Mouse (Mus musculus) naive thymus-derived CD4-positive, alpha-beta T cell, adult 2 months (primary cell): ENCODE measurements around the gene Gpatch8.
A peak's percentile ranks its signal among the peaks of the same experiment; 100 is the strongest.
"Not testable (repeated sequence)": the region's sequence is repeated elsewhere in the genome, so short reads cannot be mapped to it uniquely, and the experiment has no call there.

Experiments
- DNase-seq: peaks from one replicate; pipeline ENCODE4 v3.0.0-alpha.2; 2011; ENCODE audit warnings: low read depth

Gpatch8 gene

GRCm38 (mm10) chr11:102572866-102573663 lies 16.9 kb upstream of the Gpatch8 start:
- peak; percentile 85 for DNase-seq

- no peak for DNase-seq
Observed at GRCm38 (mm10) chr11:102568756-102569377, 12.7 kb upstream of the Gpatch8 start.

DNA sequence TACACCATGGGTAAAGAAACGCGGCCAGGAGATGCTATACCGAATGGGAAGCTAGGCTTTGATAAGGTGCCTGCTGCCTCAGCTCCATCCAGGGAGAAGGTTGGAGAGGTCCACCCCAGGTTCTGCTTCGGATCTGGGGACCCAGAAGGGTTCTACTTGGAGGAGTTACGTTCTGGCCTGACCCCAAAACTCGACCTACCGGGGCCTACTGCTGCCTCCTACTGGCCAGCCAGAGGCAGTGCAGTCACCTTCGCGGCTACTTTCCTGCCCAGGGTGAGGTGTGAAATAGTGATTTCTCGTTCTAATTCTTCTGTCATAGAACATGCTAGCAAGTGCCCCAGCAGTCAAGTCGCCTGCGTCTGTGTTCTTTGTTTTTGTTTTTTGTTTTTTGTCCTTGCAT lies 12.0 kb upstream of the Gpatch8 start:
- no peak for DNase-seq

DNA sequence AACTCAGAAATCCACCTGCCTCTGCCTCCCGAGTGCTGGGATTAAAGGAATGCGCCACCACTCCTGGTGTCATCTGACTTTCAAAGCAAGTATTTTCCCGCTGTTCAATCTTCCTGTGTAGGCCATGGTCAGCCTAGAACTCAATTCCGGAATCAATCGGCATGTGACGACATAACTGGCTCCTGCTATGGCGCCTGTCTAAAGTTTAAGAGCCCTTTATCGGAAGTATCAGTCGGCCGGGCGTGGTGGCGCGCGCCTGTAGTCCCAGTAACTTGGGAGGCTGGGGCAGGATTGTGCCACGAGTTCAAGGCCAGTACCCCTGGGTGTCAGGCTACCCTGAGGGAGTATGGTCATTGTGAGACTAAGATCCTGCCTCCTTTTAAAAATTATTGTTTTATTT lies 11.5 kb upstream of the Gpatch8 start:
- DNase-seq, result no peak

DNA sequence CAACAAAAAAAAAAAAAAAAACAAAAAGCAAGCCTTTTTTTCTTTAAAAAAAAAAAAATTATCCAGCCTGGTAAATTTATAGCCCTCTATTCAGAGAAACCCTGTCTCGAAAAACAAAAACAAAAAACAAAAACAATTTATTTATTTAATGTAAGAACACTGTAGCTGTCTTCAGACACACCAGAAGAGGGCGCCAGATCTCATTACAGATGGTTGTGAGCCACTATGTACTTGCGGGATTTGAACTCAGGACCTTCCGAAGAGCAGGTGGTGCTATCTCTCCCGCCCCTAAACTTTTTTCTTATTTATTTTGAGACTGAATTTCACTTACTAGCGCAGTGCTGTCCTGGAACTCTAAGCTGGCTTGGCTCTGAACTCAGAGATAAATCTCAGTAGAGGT lies 11.0 kb upstream of the Gpatch8 start:
- DNase-seq, result no peak

- no peak for DNase-seq
Observed at GRCm38 (mm10) chr11:102566290-102566689, 10.1 kb upstream of the Gpatch8 start.

- DNase-seq, result no peak
Observed at GRCm38 (mm10) chr11:102565741-102566140, 9.5 kb upstream of the Gpatch8 start.

GRCm38 (mm10) chr11:102564952-102565671 lies 8.9 kb upstream of the Gpatch8 start:
- DNase-seq, result not testable (repeated sequence)

DNA sequence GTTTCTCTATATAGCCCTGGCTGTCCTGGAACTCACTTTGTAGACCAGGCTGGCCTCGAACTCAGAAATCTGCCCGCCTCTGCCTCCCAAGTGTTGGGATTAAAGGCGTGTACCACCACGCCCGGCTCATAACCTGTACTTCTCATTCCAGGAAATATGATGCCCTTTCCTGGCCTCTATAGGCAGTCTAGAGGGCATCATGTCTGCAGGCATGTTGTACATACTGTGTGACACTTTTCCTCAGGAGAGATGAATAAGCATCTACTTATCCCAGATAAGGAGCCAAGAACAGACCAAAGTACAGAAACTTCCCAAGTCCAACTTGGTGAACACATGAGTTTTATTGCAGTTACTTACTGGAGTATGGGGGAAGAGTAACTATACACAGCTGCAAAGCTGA lies 2.5 kb upstream of the Gpatch8 start:
- no peak for DNase-seq

DNA sequence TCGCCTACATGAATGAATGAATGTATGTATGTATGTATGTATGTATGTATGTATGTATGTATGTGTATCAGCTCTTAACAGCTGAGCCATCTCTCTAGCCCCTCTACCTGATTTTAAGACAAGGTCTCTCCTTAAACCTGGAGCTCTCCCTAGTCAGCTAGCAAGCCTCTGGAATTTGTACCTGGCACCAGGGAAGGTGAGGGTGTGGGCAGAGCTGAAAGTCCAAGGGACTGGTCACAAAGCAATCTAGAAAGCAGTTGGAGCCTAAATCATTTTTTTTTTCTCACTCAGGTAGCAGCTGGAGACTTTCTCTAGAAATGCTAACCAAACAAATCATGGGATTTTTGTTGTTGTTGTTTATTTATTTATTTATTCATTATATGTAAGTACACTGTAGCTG lies 1.2 kb upstream of the Gpatch8 start:
- DNase-seq, result no peak

GRCm38 (mm10) chr11:102556716-102557074 lies 503 bp upstream of the Gpatch8 start:
- no peak for DNase-seq

DNA sequence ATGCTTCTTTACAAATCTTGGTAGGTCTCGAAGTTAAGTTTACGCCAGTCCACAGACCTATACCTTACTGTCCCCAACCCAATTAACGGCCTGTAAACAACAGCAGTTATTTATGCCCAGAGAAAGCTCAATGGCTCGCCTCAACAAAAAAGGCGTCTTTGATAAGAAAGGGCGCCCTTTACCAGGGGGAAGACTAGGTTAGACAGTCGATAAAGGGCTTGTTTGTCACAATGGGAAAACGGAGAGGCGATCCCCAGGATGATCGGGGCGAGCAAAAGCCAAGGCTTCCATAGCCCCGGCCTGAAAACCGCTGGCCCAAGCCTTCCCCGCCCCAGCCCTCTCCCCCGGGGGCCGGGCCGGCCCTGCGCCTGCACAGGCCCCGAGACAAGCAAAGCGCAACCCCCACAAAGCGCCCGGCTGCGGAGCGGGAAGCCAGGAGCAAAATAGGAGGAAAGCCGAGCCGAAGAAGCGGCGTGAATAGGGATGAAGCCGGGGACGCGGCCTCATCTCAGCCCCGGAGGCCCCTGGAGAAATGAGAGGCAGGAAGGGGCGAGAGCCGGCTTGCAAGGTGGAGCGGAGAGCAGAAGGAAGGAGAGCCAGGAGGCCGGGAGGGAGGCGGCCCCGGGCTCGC lies 677 bp downstream of the Gpatch8 start:
- DNase-seq, result no peak

GRCm38 (mm10) chr11:102552051-102552450 lies 4.1 kb downstream of the Gpatch8 start:
- peak; percentile 24 for DNase-seq

DNA sequence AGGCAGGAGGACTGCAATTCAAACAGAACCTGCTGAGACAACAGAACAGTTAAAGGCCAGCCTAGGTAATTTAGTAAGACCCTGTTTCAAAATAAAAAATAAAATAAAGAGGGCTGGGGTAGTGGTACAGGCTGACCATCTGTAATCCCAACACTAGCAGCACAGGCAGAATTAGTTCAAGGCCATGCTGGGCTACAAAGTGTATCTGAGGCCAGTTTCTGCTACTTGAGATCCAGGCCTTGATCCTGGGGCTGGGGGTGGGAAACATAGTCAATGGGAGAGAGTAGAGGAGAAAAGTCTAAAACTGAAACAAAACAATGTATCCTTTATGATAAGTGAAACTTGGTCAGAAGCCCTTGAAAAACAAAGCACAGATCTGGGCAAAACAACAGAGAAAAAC lies 5.0 kb downstream of the Gpatch8 start:
- no peak for DNase-seq

GRCm38 (mm10) chr11:102541471-102541870 lies 14.7 kb downstream of the Gpatch8 start:
- no peak for DNase-seq

DNA sequence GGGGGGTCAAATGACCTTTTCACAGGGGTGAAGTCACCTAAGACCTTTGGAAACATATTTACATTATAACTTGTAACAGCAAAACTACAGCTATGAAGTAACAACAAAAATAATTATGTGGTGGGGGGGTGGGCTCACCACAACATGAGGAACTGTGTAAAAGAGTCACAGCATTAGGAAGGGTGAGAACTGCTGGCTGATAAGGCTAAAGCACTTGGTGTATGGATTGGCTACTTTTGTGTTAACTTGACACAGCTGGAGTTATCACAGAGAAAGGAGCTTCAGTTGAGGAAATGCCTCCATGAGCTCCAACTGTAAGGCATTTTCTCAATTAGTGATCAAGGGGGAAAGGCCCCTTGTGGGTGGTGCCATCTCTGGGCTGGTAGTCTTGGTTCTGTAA lies 15.9 kb downstream of the Gpatch8 start:
- DNase-seq, result not testable (repeated sequence)

GRCm38 (mm10) chr11:102539690-102540089 lies 16.5 kb downstream of the Gpatch8 start:
- DNase-seq, result no peak

GRCm38 (mm10) chr11:102536210-102536609 lies 20.0 kb downstream of the Gpatch8 start:
- DNase-seq, result no peak

DNA sequence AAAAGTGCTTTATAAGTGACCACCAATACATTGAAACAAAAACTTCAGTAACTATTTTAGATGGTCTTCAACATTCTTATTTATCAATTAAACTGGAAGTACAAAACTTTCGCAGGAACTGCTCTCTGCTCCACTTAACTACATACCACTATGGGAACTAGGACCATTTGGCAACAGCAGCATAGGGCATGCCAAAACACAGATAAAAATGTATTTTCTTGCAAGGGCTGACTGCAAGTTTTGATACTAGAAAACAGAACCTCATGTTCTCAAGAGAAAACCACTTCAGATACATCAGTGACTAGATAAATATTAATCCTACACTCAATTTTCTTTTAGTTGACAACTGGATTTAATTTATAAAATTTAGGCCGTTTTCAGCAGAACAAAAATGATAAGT lies 22.1 kb downstream of the Gpatch8 start:
- no peak for DNase-seq

DNA sequence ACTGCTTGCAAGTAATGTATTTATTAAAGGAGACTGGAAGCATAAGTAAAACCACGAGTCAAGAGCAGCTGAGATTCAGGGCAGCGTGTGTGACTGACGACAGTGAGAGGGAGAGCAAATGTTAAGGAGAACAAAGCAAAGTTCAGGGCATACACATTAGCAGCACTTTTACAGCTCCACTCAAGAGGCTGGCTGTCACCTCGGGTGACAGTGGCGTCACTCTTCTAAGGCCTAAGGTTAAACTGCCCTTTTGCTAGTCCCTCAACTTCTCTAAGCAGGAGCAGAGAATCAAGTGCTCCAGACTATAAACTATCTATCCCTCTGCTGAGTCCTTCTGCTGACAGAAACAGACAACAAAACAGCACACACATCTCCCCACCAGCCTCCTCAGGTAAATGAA lies 24.8 kb downstream of the Gpatch8 start:
- DNase-seq, result no peak

DNA sequence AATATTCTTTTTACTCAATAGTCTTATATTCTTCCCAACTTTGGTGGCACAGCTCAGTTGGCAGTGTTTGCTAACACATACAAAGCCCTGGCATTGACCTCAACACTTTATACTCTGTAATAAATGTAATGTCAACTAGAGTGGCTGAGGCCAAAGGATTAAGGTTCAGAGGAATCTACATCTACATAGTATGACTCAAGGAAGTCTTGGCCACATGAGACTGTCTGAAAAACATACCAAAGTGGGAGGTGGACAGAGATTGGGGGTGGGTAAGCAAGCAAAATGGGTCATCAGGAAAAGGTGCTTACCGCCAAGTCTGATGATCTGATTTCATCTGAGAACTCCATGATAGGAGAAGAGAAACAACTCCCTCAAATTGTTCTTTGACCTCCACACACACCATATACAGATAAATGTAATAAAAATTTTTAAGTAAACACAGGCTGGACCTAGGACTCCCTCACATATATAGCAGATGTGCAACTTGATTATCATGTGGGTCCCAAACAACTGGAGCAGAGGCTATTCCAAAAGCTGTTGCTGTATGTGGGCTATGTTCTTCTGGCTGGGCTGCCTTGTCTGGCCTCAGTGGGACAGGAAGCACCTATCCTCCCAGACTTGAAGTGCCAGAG lies 41.3 kb downstream of the Gpatch8 start:
- DNase-seq, result no peak

- no peak for DNase-seq
Observed at GRCm38 (mm10) chr11:102510226-102510625, 46.0 kb downstream of the Gpatch8 start.
